Mouse (Mus musculus): Measurements from ENCODE around the gene Fgfr2.
A peak's percentile ranks its signal among the peaks of the same experiment; 100 is the strongest.
"Not testable (repeated sequence)": the region's sequence is repeated elsewhere in the genome, so short reads cannot be mapped to it uniquely, and the experiment has no call there.

Gene Fgfr2

GRCm38 (mm10) chr7:131416742-131417141 lies 1706.4 kb downstream of the Fgfr2 start:
- not testable (repeated sequence) for DNase-seq (ENCODE audit: low spot score)

DNA sequence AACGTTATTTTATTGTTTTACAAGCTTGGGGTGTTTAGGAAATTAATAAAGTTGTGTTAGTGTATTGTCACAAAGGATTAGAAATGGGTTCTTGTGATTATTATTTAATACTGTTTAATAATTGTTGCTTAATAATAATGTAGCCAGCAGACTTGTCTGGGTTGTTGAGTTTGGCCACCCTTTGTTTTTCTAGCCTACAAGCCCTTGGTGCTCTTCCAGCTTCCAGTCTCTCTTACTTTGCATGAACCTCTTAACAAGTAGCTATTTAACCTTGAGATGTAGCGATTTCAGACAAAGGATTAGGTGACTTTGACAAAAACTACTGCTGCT lies 1711.2 kb downstream of the Fgfr2 start:
- DNase-seq (ENCODE audit: low spot score) = no peak

DNA sequence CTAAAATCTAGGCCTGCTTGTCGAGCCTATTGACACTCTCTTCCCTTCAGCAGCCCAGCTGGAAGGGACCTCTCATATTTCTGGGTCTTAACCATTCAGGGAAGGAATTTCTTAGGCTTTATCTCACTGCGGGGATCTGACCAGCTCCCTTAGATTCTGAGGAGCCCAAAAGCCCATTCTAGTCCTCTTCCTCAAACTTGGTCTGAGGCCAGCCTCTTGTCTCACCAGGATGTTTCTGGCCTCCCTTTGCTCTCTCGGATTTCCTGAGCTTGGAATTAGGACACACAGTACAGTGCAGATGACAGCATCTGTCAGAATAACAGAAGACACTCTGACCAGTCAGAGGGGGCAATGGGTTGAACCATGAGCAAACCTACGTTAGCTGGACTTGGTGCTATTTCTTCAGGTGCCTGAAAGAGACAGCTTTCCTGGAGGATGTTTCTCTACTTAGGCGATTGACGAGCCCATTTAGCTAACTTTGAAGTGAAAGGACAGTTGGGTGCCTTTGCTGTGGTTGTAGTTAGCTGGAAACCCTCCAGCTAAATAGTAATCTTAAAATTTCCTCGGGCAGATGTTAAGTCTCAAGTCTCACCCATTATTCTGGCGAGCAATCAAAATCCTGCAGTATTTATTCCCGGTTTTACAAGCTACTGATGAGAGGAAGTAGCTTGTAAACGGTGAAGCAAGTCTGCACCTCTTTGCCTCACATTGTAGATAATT lies 1711.8 kb downstream of the Fgfr2 start:
- peak; percentile 8 for DNase-seq (ENCODE audit: low spot score)

- DNase-seq (ENCODE audit: low spot score) = peak; percentile 100
Observed at GRCm38 (mm10) chr7:131410416-131411058, 1712.6 kb downstream of the Fgfr2 start, which contains the start of the genes Ikzf5 and Acadsb. Ikzf5 (minus strand) TSS chr7:131410521. Acadsb (plus strand) TSS chr7:131410601.

DNA sequence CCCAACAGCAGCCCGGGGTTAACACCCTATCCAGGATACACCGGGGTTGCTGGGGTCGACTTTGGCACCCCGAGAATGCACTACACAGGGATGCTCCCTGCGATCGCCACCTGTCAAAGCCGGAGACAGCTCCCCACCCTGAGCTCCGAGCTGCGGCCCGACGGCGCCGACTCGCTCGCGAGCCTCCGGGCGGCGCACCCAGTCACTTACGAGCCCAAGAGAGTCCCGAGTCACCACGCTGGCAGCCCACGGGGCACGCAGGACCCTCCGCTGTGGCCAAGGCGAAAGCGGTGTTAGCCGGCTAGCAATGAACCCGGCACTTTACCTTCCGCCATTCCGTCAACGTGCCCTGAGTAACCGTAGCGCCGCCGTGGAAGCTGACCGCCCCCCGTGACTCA lies 1713.2 kb downstream of the Fgfr2 start:
- no peak for DNase-seq (ENCODE audit: low spot score)

DNA sequence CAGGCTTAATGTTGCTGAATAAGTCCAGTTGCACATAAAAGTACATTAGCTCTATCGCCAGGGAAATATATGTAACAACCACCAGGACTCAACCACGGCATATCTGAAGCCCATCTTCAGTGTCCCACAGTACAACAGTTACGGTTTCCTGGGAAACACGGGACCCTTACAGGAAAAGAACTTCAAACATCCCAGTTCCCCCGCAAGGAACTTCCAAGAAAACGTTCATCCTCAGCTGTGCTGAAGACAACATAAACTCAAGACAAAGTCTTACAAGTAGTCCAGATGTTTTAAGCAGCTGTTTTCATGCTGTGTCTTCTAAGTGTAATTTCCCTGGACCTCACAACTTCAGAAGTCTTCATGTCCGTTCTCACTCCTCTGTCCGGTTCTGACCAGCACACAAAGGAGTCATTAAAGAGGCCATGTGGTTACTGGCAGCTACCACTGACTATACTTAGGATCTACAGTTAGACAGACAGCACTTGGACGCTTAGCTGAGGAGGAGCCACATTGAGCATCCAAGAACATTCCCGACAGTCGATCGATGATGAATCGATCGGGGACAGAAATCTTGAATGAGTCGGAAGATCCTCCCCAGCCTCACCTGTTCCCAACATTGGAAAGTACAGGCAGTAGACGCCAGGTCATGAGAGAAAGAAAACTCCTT lies 1713.7 kb downstream of the Fgfr2 start:
- DNase-seq (ENCODE audit: low spot score) = no peak

- not testable (repeated sequence) for DNase-seq (ENCODE audit: low spot score)
Observed at GRCm38 (mm10) chr7:131391761-131392160, 1731.4 kb downstream of the Fgfr2 start.

GRCm38 (mm10) chr7:131371880-131372651 lies 1751.1 kb downstream of the Fgfr2 start:
- DNase-seq (ENCODE audit: low spot score) = no peak

- no peak for DNase-seq (ENCODE audit: low spot score)
Observed at GRCm38 (mm10) chr7:131371470-131371860, 1751.7 kb downstream of the Fgfr2 start.

DNA sequence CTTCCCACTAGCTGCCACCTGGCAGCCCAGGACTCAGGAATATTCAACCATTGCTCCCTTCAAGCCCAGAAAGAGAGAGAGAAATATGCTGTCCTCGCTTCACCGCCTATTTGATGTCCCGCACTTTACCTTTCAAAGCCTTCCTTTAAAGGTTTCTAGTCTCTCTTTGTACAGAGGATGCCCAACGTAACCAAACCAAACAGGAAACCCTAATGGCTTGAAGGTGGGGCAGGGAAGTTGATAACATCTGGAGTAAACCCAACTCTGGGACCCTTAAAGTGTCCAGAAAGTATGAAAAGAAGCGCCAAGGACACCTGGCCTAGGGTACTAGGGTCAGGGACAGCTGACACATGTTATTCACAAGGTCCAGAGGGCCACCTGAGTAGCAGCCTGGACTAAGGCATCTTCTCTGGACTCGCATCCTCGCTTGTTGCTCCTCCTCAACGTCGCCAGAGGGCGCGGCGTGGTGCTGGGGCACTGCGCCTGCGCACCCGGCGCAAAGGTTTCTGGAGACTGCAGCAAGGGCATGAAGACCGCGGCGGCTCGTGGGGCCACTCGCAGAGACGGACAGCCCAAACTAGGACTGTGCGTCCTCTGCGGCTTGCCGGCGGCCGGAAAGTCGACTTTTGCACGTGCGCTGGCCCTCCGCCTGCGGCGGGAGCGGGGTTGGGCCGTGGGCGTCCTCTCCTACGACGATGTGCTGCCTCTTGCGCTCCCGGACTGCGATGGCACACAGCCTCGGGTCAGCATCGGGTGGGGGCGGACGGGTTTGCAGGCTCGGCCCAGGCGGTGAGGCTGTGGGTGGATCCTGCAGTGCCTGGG lies 1752.3 kb downstream of the Fgfr2 start, which contains the start of gene Pstk:
Gene Pstk (plus strand): TSS at position 494 of the 822 bp plus-strand sequence.
- DNase-seq (ENCODE audit: low spot score) = peak; percentile 87

GRCm38 (mm10) chr7:131364131-131364530 lies 1759.0 kb downstream of the Fgfr2 start:
- DNase-seq (ENCODE audit: low spot score) = no peak

- peak; percentile 96 for DNase-seq (ENCODE audit: low spot score)
Observed at GRCm38 (mm10) chr7:131362615-131363300, 1760.4 kb downstream of the Fgfr2 start, which contains the start of gene 2310057M21Rik. 2310057M21Rik (minus strand) TSS chr7:131362759.

DNA sequence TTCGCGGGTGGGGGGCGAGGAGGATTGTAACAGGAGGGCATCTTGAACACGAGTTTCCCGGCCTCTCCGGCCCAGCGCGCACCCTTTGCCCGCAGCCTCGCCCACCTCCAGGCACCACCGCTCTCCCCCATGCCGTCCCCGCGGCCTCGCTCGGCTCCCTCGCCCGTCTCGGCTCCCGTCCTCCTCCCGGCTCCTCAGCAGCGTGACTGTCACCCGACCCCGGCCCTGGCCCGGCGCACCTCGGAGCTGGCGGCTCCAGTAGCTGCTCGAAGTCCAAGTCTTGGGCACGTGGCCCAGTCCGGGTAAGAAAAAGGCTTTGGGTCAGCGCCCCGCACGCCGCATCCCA lies 1760.9 kb downstream of the Fgfr2 start:
- no peak for DNase-seq (ENCODE audit: low spot score)

DNA sequence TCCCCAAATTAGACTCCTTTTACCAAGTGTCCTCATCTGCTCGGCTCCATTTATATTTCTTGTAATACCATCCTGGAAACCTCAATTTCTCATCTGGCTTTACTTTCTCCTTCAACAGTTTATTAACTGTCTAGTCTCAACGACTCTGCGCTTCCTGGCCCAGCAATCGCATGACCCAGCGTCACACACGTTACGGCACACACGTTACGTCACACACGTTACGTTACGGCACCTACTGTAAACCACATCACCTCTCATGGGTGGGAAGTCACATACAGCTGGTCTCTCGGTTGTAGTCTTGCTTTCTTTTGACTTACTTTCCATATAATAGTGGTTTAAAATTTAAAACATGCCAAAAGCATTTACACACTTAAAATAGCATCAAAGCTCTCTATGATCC lies 1767.0 kb downstream of the Fgfr2 start:
- no peak for DNase-seq (ENCODE audit: low spot score)

DNA sequence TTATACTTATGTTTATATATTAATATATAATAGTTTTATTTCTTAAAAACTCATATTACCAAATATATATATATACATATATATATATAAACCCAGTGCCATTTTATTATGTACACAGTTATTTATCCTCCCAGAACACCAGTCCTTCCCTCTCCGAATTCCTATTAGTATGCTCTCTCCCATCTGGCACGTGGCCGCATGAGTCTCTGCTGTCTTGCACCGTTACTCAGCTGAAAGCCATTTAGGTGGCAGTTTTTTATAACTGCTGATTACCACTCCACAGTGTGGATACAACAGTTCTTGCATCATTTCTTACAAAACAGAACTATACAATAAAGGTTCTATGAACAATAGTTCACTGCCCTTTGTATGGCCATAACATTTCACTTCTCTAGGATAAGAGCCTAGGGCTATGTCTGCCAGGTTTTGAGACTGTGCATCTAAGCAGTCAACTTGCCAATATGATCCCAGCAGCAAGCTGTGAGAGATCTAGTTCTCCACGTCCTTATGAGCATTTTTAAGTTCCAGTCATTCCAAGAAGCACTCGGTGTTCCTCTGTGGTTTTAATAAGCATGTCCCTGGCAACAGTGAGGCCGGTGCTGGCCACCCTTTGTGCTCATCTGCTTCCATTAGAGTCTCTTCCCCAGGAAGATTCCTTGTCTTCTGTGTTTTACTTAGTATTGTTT lies 1777.2 kb downstream of the Fgfr2 start:
- DNase-seq (ENCODE audit: low spot score) = no peak

GRCm38 (mm10) chr7:131337502-131338068 lies 1785.6 kb downstream of the Fgfr2 start:
- DNase-seq (ENCODE audit: low spot score) = no peak

DNA sequence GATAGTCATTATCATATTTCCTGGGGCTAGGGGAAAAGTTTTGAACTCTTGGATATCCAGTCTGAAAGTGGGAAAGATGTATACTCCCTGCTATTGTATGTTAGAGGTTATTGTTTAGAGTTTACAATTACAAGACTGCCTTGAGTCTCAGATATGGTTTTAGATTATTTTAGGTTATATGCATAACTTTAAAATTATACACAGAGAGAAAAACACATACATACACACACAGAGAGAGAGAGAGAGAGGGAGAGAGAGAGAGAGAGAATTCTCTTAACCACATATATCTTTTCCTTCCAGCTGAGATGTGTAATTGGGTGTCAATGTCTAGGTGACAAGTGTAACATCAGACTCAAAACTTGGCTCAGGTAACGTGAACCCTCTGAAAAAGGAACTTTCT lies 1789.6 kb downstream of the Fgfr2 start, which contains the start of gene Fam24a:
Gene Fam24a (plus strand): TSS at position 301 of the 400 bp plus-strand sequence.
- no peak for DNase-seq (ENCODE audit: low spot score)

DNA sequence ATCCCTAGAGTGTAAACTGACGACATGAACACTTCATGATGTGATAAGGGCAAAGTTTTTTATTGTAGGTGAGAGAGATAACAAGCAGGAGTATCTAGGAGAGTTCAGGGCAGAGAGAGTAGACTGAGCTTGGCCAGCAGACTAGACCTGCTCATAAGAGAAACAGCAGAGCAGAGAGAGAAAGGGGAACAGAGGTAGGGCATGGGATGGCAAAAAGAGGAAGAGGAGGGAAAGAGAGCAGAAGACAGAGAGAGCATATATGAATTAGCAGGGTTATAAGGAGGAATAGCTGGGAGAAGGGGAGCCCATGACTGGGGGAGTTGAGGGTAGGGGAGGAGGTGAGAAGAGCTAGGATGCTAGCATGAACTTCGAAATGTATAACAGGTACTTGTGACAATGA lies 1791.5 kb downstream of the Fgfr2 start:
- DNase-seq (ENCODE audit: low spot score) = no peak

DNA sequence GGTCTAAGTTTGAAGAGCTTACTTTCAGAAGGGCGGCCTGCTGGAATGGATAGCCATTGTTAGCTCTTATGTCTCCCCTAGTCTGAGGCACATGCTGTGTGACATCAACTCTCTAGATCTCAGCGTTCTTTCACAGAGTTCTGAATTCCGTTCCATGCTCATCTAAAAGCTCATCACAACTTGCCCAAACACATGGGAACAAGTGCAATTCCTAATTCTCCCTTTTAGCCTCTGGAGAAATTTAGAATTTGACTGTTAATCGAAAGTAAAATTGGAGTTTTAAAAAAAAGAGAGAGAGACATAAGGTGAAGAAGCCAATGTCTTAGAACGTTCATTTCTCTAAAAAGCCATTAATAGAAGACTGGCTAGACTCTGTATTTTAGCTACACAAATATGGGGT lies 1793.7 kb downstream of the Fgfr2 start, which contains the start of gene Fam24b:
Gene Fam24b (minus strand): TSS at position 101 of the 400 bp plus-strand sequence.
- no peak for DNase-seq (ENCODE audit: low spot score)

DNA sequence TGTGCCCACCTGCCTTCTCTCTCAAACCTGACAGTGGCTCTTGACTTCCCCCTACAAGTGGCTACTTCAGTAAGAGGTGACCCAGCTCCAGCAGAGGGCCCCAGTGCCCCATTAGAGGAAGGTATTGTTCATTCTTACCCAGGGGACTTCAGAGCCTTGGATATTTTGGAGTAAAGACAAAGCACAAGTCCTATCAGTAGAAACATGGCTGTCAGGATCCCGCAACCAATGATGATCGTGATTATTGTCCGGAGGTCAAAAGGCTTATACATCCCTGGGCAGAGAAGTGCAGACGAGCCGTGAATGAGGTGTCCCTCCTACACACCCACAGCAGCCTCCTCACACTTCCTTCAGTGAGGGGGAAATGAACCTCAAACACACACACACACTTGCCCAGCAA lies 1796.1 kb downstream of the Fgfr2 start:
- DNase-seq (ENCODE audit: low spot score) = no peak

All from urinary bladder, postnatal 14 days (tissue).